Mouse (Mus musculus): ENCODE results near the gene Aarsd1. TPM values are rescaled to one million over a fixed set of nuclear protein-coding genes. Genes with fewer than 3 reads are reported as not detected.

Gene Aarsd1
- polyA plus RNA-seq, 1 experiment = 18.7 TPM

- Histone ChIP-seq H3K27ac (ENCODE audit: control insufficient read depth, insufficient read depth, low read depth, low read length) (no peak overlapping the region), H3K4me3 (ENCODE audit: control insufficient read depth, low read depth, low read length) (no peak overlapping the region), H3K36me3 (ENCODE audit: control insufficient read depth, insufficient read depth, low read length) (peaks cover 2% of the 10 kb centered on the region), H3K4me1 (ENCODE audit: control insufficient read depth, insufficient read depth, low read length) (no peaks in the 10 kb centered on the region), H3K27me3 (ENCODE audit: control insufficient read depth, insufficient read depth, low read length) (no peaks in the 10 kb centered on the region)
- no peak for TF ChIP-seq CTCF (IDR thresholded peaks at IDR 0.05; ENCODE audit: control insufficient read depth, insufficient read depth, insufficient replicate concordance, low read depth, low read length)
Observed at GRCm38 (mm10) chr11:101433396-101433795, 16.0 kb upstream of the Aarsd1 start.

DNA sequence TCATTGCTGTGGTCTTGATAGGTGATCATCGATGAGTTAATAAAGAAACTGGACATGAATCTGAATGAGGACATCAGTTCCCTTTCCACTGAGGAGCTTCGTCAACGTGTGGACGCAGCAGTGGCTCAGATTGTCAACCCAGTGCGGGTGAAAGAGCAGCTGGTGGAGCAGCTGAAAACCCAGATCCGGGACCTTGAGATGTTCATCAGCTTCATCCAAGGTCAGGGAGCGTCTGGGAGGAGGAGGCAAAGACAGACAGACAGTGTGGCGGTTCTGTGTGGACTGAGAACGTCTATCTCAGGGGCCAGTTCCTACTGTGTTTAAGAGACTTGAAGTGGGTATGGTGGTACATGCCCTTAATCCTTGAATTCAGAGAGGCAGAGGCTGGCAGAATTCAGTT, 13.9 kb upstream of the Aarsd1 start:
- Histone ChIP-seq H3K36me3 (ENCODE audit: control insufficient read depth, insufficient read depth, low read length) (peaks cover 2% of the 10 kb centered on the region), H3K4me1 (ENCODE audit: control insufficient read depth, insufficient read depth, low read length) (no peaks in the 10 kb centered on the region; the same call in 1 of the 2 replicates), H3K27ac (ENCODE audit: control insufficient read depth, insufficient read depth, low read depth, low read length) (no peak overlapping the region; the same call in 1 of the 2 replicates), H3K4me3 (ENCODE audit: control insufficient read depth, low read depth, low read length) (no peak overlapping the region), H3K27me3 (ENCODE audit: control insufficient read depth, insufficient read depth, low read length) (no peaks in the 10 kb centered on the region)
- TF ChIP-seq CTCF (IDR thresholded peaks at IDR 0.05; ENCODE audit: control insufficient read depth, insufficient read depth, insufficient replicate concordance, low read depth, low read length) (no peak), POLR2A (IDR thresholded peaks at IDR 0.05; ENCODE audit: control insufficient read depth, low read depth, low read length) (no peak)

GRCm38 (mm10) chr11:101426165-101426564, 8.8 kb upstream of the Aarsd1 start:
- Histone ChIP-seq H3K27me3 (ENCODE audit: control insufficient read depth, insufficient read depth, low read length) (no peaks in the 10 kb centered on the region), H3K4me3 (ENCODE audit: control insufficient read depth, low read depth, low read length) (peak overlapping the region; percentile 97; the same call in 1 of the 2 replicates), H3K36me3 (ENCODE audit: control insufficient read depth, insufficient read depth, low read length) (no peaks in the 10 kb centered on the region), H3K4me1 (ENCODE audit: control insufficient read depth, insufficient read depth, low read length) (peaks cover 3% of the 10 kb centered on the region), H3K27ac (ENCODE audit: control insufficient read depth, insufficient read depth, low read depth, low read length) (no peak overlapping the region)
- TF ChIP-seq POLR2A (IDR thresholded peaks at IDR 0.05; ENCODE audit: control insufficient read depth, low read depth, low read length) (no peak), CTCF (IDR thresholded peaks at IDR 0.05; ENCODE audit: control insufficient read depth, insufficient read depth, insufficient replicate concordance, low read depth, low read length) (no peak)

DNA sequence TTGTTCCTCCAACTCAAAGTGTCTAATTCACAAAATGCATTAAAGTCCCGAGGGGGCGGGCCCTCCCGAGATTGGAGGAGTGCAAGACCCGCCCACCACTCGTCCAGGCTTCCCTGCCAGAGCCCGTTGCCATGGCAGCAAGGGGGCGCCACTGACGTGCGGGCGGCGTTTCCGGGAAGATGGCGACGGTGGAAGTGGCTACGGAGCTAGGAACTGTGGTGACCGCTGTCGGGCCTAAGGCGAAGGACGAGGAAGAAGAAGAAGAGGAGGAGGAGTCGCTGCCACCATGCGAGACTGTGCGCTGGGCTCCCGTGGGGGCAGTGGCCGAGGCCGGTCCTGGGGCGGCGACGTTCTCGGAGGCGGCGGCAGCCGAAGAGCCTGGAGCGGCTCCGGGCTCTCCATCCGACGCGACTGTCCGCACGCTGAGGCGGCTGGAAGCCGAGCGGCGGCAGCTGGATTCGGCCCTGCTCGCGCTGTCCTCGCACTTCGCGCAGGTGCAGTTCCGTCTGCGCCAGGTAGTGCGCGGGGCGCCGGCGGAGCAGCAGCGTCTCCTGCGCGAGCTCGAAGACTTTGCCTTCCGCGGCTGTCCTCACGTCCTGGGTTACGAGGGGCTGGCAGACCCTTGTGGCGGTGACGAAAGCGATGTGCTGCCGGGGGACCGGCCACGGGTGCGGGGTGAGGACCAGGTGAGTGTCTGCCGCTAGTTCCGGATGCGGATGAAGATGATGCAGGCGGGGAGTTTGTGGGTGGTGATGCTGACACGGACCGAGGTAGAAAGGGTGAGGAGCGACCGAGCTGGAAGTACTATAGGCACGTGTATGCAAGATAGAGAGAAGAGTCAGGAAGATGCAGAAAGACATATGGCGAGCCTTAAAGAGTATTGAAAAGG, 7.8 kb upstream of the Aarsd1 start, which contains the start of the genes Rundc1 and Ptges3l:
Rundc1 (plus strand) TSS at position 161 of the 889 bp plus-strand sequence.
Ptges3l (minus strand) TSS at position 409 of the 889 bp plus-strand sequence.
- Histone ChIP-seq H3K27ac (ENCODE audit: control insufficient read depth, insufficient read depth, low read depth, low read length) (peak within 1 kb of the TSS; percentile 97), H3K36me3 (ENCODE audit: control insufficient read depth, insufficient read depth, low read length) (no peaks in the 10 kb centered on the region), H3K27me3 (ENCODE audit: control insufficient read depth, insufficient read depth, low read length) (no peaks in the 10 kb centered on the region), H3K4me1 (ENCODE audit: control insufficient read depth, insufficient read depth, low read length) (peaks cover 3% of the 10 kb centered on the region), H3K4me3 (ENCODE audit: control insufficient read depth, low read depth, low read length) (peak within 1 kb of the TSS; percentile 97)
- TF ChIP-seq CTCF (IDR thresholded peaks at IDR 0.05; ENCODE audit: control insufficient read depth, insufficient read depth, insufficient replicate concordance, low read depth, low read length) = peak; percentile 13; the same call in 1 of the 2 replicates
- TF ChIP-seq POLR2A (IDR thresholded peaks at IDR 0.05; ENCODE audit: control insufficient read depth, low read depth, low read length) = peak; percentile 84

- no peaks in the 10 kb centered on the region for H3K36me3 ChIP-seq (ENCODE audit: control insufficient read depth, insufficient read depth, low read length)
- H3K4me3 ChIP-seq (ENCODE audit: control insufficient read depth, low read depth, low read length) = peak within 1 kb of the TSS; percentile 97
- peak within 1 kb of the TSS; percentile 97 for H3K27ac ChIP-seq (ENCODE audit: control insufficient read depth, insufficient read depth, low read depth, low read length)
- no peak for TF ChIP-seq CTCF (IDR thresholded peaks at IDR 0.05; ENCODE audit: control insufficient read depth, insufficient read depth, insufficient replicate concordance, low read depth, low read length)
- no peak for TF ChIP-seq POLR2A (IDR thresholded peaks at IDR 0.05; ENCODE audit: control insufficient read depth, low read depth, low read length)
- H3K4me1 ChIP-seq (ENCODE audit: control insufficient read depth, insufficient read depth, low read length) = peaks cover 3% of the 10 kb centered on the region
- H3K27me3 ChIP-seq (ENCODE audit: control insufficient read depth, insufficient read depth, low read length) = no peaks in the 10 kb centered on the region
Observed at GRCm38 (mm10) chr11:101424105-101424851, 6.9 kb upstream of the Aarsd1 start, which contains the start of gene Gm27029. TSS of gene Gm27029 (minus strand) at chr11:101424796.

DNA sequence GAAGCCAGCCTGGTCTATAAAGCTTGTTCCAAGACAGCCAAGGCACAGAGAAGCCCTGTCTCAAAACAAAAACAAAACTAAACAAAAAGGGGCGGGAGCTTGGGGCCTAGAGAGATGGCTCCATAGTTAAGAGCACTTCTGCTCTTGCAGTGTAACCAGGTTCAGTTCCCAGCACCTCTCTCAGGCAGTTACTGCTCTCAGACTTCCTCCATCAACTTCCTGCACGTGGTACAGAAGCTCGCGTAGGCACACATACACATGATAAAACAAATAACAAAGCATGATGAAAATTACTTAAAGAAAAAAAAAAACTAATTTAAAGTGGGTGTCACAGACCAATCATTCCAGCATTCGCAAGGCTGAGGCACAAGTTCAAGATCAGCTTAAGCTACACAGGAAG, 2.7 kb upstream of the Aarsd1 start:
- Histone ChIP-seq H3K4me1 (ENCODE audit: control insufficient read depth, insufficient read depth, low read length) (peaks cover 3% of the 10 kb centered on the region), H3K27me3 (ENCODE audit: control insufficient read depth, insufficient read depth, low read length) (no peaks in the 10 kb centered on the region), H3K27ac (ENCODE audit: control insufficient read depth, insufficient read depth, low read depth, low read length) (no peak overlapping the region), H3K4me3 (ENCODE audit: control insufficient read depth, low read depth, low read length) (no peak overlapping the region), H3K36me3 (ENCODE audit: control insufficient read depth, insufficient read depth, low read length) (no peaks in the 10 kb centered on the region)
- TF ChIP-seq POLR2A (IDR thresholded peaks at IDR 0.05; ENCODE audit: control insufficient read depth, low read depth, low read length) = no peak
- TF ChIP-seq CTCF (IDR thresholded peaks at IDR 0.05; ENCODE audit: control insufficient read depth, insufficient read depth, insufficient replicate concordance, low read depth, low read length) = no peak

GRCm38 (mm10) chr11:101419610-101420009, 2.2 kb upstream of the Aarsd1 start:
- Histone ChIP-seq H3K27ac (ENCODE audit: control insufficient read depth, insufficient read depth, low read depth, low read length) (no peak overlapping the region), H3K27me3 (ENCODE audit: control insufficient read depth, insufficient read depth, low read length) (no peaks in the 10 kb centered on the region), H3K4me3 (ENCODE audit: control insufficient read depth, low read depth, low read length) (no peak overlapping the region), H3K4me1 (ENCODE audit: control insufficient read depth, insufficient read depth, low read length) (peaks cover 3% of the 10 kb centered on the region), H3K36me3 (ENCODE audit: control insufficient read depth, insufficient read depth, low read length) (no peaks in the 10 kb centered on the region)
- no peak for TF ChIP-seq POLR2A (IDR thresholded peaks at IDR 0.05; ENCODE audit: control insufficient read depth, low read depth, low read length)
- TF ChIP-seq CTCF (IDR thresholded peaks at IDR 0.05; ENCODE audit: control insufficient read depth, insufficient read depth, insufficient replicate concordance, low read depth, low read length) = no peak

Data from testis, adult 2 months (tissue).